Mouse (Mus musculus) neural tube, embryonic 14.5 days (tissue): ENCODE measurements around the gene Ranbp1. TPM values are rescaled to one million over a fixed set of nuclear protein-coding genes. Genes with fewer than 3 reads are reported as not detected.

Experiments used
- ATAC-seq: fragments of 200-750 bp; cut with Nextera tagmentation; 2 replicates; pipeline ENCODE4 v1.8.0; 2017; ENCODE audit warnings: low read depth, mild to moderate bottlenecking, moderate TSS enrichment, moderate library complexity
- H3K27ac ChIP-seq: fragments of 300-500 bp; sonication (generic); 2 replicates; pipeline ENCODE4 v1.5.1; 2014; ENCODE audit warnings: low read depth, mild to moderate bottlenecking, control low read depth, low read length, moderate library complexity, mixed read lengths
- H3K27me3 ChIP-seq: fragments of 300-500 bp; sonication (generic); 2 replicates; pipeline ENCODE4 v1.6.1; 2014; ENCODE audit warnings: low read length; ENCODE audit not compliant: control insufficient read depth, insufficient read depth
- H3K36me3 ChIP-seq: fragments of 300-500 bp; sonication (generic); 2 replicates; pipeline ENCODE4 v1.6.1; 2014; ENCODE audit warnings: low read length, mixed read lengths; ENCODE audit not compliant: control insufficient read depth, insufficient read depth
- H3K4me1 ChIP-seq: fragments of 300-500 bp; sonication (generic); 2 replicates; pipeline ENCODE4 v1.6.1; 2014; ENCODE audit warnings: low read length; ENCODE audit not compliant: control insufficient read depth, insufficient read depth
- H3K4me2 ChIP-seq: fragments of 300-500 bp; sonication (generic); 2 replicates; pipeline ENCODE4 v1.6.1; 2014; ENCODE audit warnings: mild to moderate bottlenecking, low read depth, low read length, control low read depth
- H3K4me3 ChIP-seq: fragments of 300-500 bp; sonication (generic); 2 replicates; pipeline ENCODE4 v1.5.1; 2014; ENCODE audit warnings: low read depth, low read length, control low read depth, mixed read lengths
- H3K9ac ChIP-seq: fragments of 300-500 bp; sonication (generic); replicated peaks from 2 replicates; pipeline ENCODE4 v1.6.1; 2014; ENCODE audit warnings: low read depth, mild to moderate bottlenecking, control low read depth, low read length, mixed read lengths
- H3K9me3 ChIP-seq: fragments of 300-500 bp; sonication (generic); 2 replicates; pipeline ENCODE4 v1.6.1; 2016; ENCODE audit warnings: low read length; ENCODE audit not compliant: control insufficient read depth
- WGBS: fragments of 180-500 bp; shearing (Covaris S2); extraction: QIAGEN DNeasy Blood & Tissue Kit; methylation state at CpG from one replicate; pipeline ENCODE4 v1.1.7; 2014; 5-methylcytosine and 5-hydroxymethylcytosine counted together
- polyA plus RNA-seq: library from polyadenylated mRNA; unstranded; fragments of >200 nt; fragmentation: Nextera tagmentation; extraction: Ambion mirVana; gene quantifications from 2 replicates; pipeline ENCODE4 v1.2.1, GENCODE M21; 2014

Gene Ranbp1
- polyA plus RNA-seq, 1 experiment from 2014 or later, result 400 TPM

DNA sequence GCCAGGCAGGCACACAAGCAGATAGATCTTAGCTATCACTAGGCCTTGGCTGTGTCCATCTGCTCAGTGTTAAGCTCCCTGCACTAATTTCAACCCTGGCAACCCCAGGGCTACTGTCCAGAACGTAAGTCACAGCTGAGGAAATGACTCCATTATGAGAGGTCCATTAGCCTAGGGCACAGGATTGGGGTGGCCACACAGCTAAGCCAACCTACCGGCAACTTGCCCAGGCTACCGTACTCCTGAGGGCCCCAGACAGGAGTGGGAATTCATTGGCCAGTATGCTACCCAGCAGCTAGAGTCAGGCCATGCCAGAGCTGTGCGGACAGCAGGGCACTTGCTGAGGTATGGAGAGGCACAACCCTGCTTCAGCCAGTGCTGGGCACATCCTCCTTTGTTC is 19.7 kb downstream of the Ranbp1 start:
- Histone ChIP-seq H3K4me1 (peaks cover 12% of the 10 kb centered on the region), H3K9me3 (no peaks in the 10 kb centered on the region), H3K27me3 (no peaks in the 10 kb centered on the region), H3K9ac (no peak overlapping the region), H3K4me2 (no peak overlapping the region), H3K27ac (no peak overlapping the region), H3K4me3 (no peak overlapping the region), H3K36me3 (peaks cover 22% of the 10 kb centered on the region)
- WGBS, result 89% methylated on average over 4 of the region's 4 CpGs
- ATAC-seq, result no peak

DNA sequence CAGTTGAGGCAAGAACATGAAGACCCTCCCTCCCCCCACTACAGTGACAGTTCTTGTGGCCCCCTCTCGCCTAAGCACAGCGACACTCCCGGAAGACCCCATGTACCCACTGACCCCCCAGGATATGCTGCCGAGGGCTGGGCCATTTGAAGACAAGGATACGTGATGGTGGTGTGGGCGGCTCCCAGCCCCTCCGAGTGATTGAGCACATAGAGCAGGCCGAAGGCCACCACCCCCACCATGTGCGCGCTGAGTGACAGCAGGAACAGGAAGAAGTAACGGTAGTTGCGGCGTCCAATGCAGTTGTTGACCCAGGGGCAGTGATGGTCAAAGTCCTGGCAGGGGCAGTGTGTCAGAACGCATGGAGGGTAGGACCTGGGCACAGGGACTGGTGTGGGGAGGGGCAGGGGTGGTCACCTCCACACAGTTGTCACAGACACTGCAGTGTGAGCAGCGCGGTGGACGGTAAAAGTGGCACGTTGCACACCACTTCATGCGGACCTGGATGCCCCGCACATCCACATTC is 20.6 kb downstream of the Ranbp1 start:
- H3K4me1 ChIP-seq, result peaks cover 5% of the 10 kb centered on the region; the same call in 1 of the 2 replicates
- peaks cover 31% of the 10 kb centered on the region for H3K36me3 ChIP-seq
- H3K9me3 ChIP-seq, result no peaks in the 10 kb centered on the region
- 95% methylated on average over 20 of the region's 20 CpGs for WGBS
- no peak overlapping the region for H3K9ac ChIP-seq
- H3K4me3 ChIP-seq, result no peak overlapping the region
- no peaks in the 10 kb centered on the region for H3K27me3 ChIP-seq
- H3K4me2 ChIP-seq, result no peak overlapping the region
- ATAC-seq, result no peak
- no peak overlapping the region for H3K27ac ChIP-seq

DNA sequence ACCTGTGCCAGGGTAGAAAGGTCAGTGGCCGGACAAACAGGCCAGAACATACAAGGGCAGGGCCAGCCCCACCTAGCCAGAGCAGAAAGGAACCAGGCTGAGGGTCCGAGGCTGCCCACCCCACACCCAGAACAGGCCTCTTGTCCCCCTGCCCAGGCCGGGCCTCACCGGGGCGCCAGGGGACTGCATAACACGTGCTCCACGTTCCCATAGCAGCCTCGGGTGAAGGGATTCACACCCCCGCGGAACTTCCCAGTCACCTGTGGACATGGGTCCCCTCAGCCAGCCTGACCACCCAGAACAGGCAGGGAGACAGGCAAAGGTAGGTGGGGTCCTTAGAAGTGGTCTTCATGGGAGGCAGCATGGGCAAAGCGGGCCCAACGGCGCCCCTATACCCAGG is 21.3 kb downstream of the Ranbp1 start:
- Histone ChIP-seq H3K4me1 (peaks cover 5% of the 10 kb centered on the region; the same call in 1 of the 2 replicates), H3K27me3 (no peaks in the 10 kb centered on the region), H3K27ac (no peak overlapping the region), H3K9me3 (no peaks in the 10 kb centered on the region), H3K9ac (no peak overlapping the region), H3K4me2 (no peak overlapping the region), H3K36me3 (peaks cover 36% of the 10 kb centered on the region), H3K4me3 (no peak overlapping the region)
- no peak for ATAC-seq
- 91% methylated on average over 13 of the region's 13 CpGs for WGBS

GRCm38 (mm10) chr16:18222188-18222587 is 26.3 kb downstream of the Ranbp1 start:
- Histone ChIP-seq H3K27me3 (no peaks in the 10 kb centered on the region), H3K27ac (no peak overlapping the region), H3K4me1 (peaks cover 3% of the 10 kb centered on the region; the same call in 1 of the 2 replicates), H3K36me3 (peaks cover 36% of the 10 kb centered on the region), H3K4me3 (no peak overlapping the region), H3K9me3 (no peaks in the 10 kb centered on the region), H3K9ac (no peak overlapping the region), H3K4me2 (no peak overlapping the region)
- no peak for ATAC-seq
- 87% methylated on average over 11 of the region's 11 CpGs for WGBS

DNA sequence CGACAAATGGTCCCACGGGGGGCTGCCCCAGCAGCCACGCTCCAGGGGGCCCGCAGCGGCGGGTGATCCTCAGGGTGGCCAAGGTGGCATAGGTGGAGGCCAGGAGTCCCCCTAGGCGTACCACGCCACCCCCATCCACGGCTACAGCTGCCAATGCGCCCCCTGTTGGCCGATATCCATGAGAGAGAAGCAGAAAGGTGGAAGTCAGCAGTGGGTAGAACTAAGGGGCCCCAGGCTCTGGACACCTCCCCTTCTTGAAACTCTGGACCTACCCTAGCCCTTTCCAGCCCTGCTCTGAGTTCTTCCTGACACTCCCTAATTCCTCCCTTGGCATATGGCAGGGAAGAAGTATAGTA is 27.0 kb downstream of the Ranbp1 start:
- no peak overlapping the region for H3K27ac ChIP-seq
- H3K9me3 ChIP-seq, result no peaks in the 10 kb centered on the region
- H3K4me1 ChIP-seq, result peaks cover 3% of the 10 kb centered on the region; the same call in 1 of the 2 replicates
- no peak overlapping the region for H3K4me3 ChIP-seq
- no peak for ATAC-seq
- 91% methylated on average over 8 of the region's 11 CpGs for WGBS
- H3K9ac ChIP-seq, result no peak overlapping the region
- H3K36me3 ChIP-seq, result peaks cover 31% of the 10 kb centered on the region
- no peak overlapping the region for H3K4me2 ChIP-seq
- H3K27me3 ChIP-seq, result no peaks in the 10 kb centered on the region

GRCm38 (mm10) chr16:18220856-18221542 is 27.5 kb downstream of the Ranbp1 start:
- WGBS, result 89% methylated on average over 6 of the region's 6 CpGs
- no peak overlapping the region for H3K4me3 ChIP-seq
- no peaks in the 10 kb centered on the region for H3K27me3 ChIP-seq
- peaks cover 3% of the 10 kb centered on the region; the same call in 1 of the 2 replicates for H3K4me1 ChIP-seq
- H3K9me3 ChIP-seq, result no peaks in the 10 kb centered on the region
- H3K4me2 ChIP-seq, result no peak overlapping the region
- ATAC-seq, result no peak
- peaks cover 27% of the 10 kb centered on the region for H3K36me3 ChIP-seq
- no peak overlapping the region for H3K9ac ChIP-seq
- no peak overlapping the region for H3K27ac ChIP-seq

DNA sequence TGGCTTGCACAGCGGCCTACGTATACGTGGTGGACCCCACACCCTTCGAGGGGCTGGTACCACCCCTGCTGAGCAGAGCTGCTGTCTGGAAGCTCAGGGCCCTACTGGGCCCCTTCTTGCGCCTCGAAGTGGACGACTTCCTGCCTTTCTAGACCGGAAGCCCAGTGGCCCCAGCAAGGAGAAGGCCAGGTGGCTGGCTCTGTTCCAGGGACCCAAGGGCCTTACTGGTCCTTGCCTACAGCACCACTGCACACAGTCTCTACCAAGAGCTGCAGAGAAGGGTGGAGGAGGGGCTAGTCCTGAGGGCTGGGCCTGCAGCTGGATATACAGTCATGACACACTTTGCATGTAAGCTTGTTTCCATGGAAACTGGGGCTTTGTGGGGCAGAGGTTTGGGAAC is 28.5 kb downstream of the Ranbp1 start:
- H3K4me3 ChIP-seq, result no peak overlapping the region
- H3K27me3 ChIP-seq, result no peaks in the 10 kb centered on the region
- WGBS, result 57% methylated on average over 8 of the region's 8 CpGs
- peaks cover 17% of the 10 kb centered on the region; the same call in 1 of the 2 replicates for H3K36me3 ChIP-seq
- ATAC-seq, result no peak; the same call in 1 of the 2 replicates
- no peak overlapping the region for H3K9ac ChIP-seq
- H3K4me1 ChIP-seq, result peaks cover 9% of the 10 kb centered on the region
- H3K4me2 ChIP-seq, result no peak overlapping the region
- no peaks in the 10 kb centered on the region for H3K9me3 ChIP-seq
- no peak overlapping the region for H3K27ac ChIP-seq

DNA sequence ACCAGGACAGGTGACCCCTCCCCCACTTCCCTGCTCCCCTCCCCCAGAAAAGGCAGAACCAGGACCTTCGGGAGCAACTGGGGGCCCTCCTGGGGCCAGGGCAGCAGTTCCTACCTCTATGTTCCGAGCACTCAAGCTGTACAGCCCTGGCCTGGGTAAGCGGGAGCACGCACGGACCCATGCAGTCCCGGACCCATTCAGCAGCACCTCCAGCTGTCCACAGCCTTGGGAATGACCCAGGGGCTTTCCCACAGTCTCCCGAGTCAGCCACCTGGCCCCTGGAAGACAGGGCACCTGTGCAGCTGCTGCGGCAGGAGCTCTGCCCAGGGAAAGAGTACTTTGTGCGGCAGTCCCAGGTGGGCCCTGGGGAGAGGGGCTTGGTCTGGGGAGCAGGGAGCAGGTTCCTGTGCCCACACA is 29.9 kb downstream of the Ranbp1 start:
- Histone ChIP-seq H3K36me3 (peaks cover 12% of the 10 kb centered on the region; the same call in 1 of the 2 replicates), H3K4me2 (no peak overlapping the region), H3K9me3 (no peaks in the 10 kb centered on the region), H3K27me3 (no peaks in the 10 kb centered on the region), H3K4me3 (no peak overlapping the region), H3K4me1 (peaks cover 22% of the 10 kb centered on the region), H3K9ac (no peak overlapping the region), H3K27ac (no peak overlapping the region)
- no peak for ATAC-seq
- WGBS, result 77% methylated on average over 9 of the region's 9 CpGs

- no peak for ATAC-seq
- no peak within 1 kb of the TSS for H3K9ac ChIP-seq
These were observed 31.0 kb downstream of the Ranbp1 start, which contains the start of gene Ccdc188 for GRCm38 (mm10) chr16:18217579-18217978. TSS of gene Ccdc188 (plus strand) at chr16:18217879.

More at GRCm38 (mm10) chr16:18217579-18217978, 31.0 kb downstream of the Ranbp1 start, which contains the start of gene Ccdc188:
- Histone ChIP-seq H3K4me2 (no peak within 1 kb of the TSS), H3K36me3 (0 out of 2 replicates have a peak, but pooled peaks cover 1% of the 10 kb centered on the region), H3K9me3 (no peaks in the 10 kb centered on the region), H3K4me1 (peaks cover 30% of the 10 kb centered on the region), H3K27me3 (no peaks in the 10 kb centered on the region), H3K4me3 (no peak within 1 kb of the TSS), H3K27ac (no peak within 1 kb of the TSS)
- 89% methylated on average over 4 of the region's 4 CpGs for WGBS
